Mouse (Mus musculus) liver, embryonic 14.5 days (tissue): ENCODE data around the gene Tlr7. TPM values are rescaled to one million over a fixed set of nuclear protein-coding genes. Genes with fewer than 3 reads are reported as not detected.
"Not testable (repeated sequence)": the region's sequence is repeated elsewhere in the genome, so short reads cannot be mapped to it uniquely, and the experiment has no call there.

Source experiments
- ATAC-seq: fragments of 200-750 bp; cut with Nextera tagmentation; 2 replicates; pipeline ENCODE4 v1.8.0; 2017; ENCODE audit warnings: moderate number of reproducible peaks, mild to moderate bottlenecking, moderate library complexity; ENCODE audit not compliant: insufficient read depth
- DNase-seq, 3 experiments: peaks; one replicate each; pipeline ENCODE4 v3.0.0-alpha.2; 2012 to 2013; ENCODE audit warnings: low read depth in 3 of 3, low spot score in 3 of 3
- H3K27ac ChIP-seq: fragments of 300-500 bp; sonication (generic); 2 replicates; pipeline ENCODE4 v1.5.1; 2014; ENCODE audit warnings: moderate library complexity, mild to moderate bottlenecking, control low read depth, inconsistent platforms
- H3K27me3 ChIP-seq: fragments of 300-500 bp; sonication (generic); 2 replicates; pipeline ENCODE4 v1.6.1; 2014; ENCODE audit warnings: mild to moderate bottlenecking, low read length, moderate library complexity; ENCODE audit not compliant: control insufficient read depth, insufficient read depth
- H3K36me3 ChIP-seq: fragments of 300-500 bp; sonication (generic); replicated peaks from 2 replicates; pipeline ENCODE4 v1.6.1; 2014; ENCODE audit warnings: low read depth; ENCODE audit not compliant: control insufficient read depth, insufficient read depth
- H3K4me1 ChIP-seq, 2 experiments: fragments of 200-500 bp in 1 of 2; fragments of 300-500 bp in 1 of 2; sonication (generic) in 1 of 2; replicated peaks; 2 replicates each; pipeline ENCODE4 v1.6.1; 2012 to 2014; ENCODE audit warnings: antibody characterized with exemption in 1 of 2, inconsistent platforms in 1 of 2, low read length in 1 of 2; ENCODE audit not compliant: control insufficient read depth in 2 of 2, insufficient read depth in 2 of 2
- H3K4me2 ChIP-seq: fragments of 300-500 bp; sonication (generic); 2 replicates; pipeline ENCODE4 v1.6.1; 2014; ENCODE audit warnings: low read depth, mild to moderate bottlenecking, control low read depth, moderate library complexity
- H3K4me3 ChIP-seq, 2 experiments: fragments of 200-500 bp in 1 of 2; fragments of 300-500 bp in 1 of 2; sonication (generic) in 1 of 2; 2 replicates each; pipeline ENCODE4 v1.5.1; 2012 to 2014; ENCODE audit warnings: low read depth in 2 of 2, low read length in 2 of 2, mild to moderate bottlenecking in 2 of 2, control low read depth in 1 of 2, inconsistent platforms in 1 of 2, moderate library complexity in 1 of 2; ENCODE audit not compliant: insufficient read depth in 1 of 2
- H3K9ac ChIP-seq: fragments of 300-500 bp; sonication (generic); replicated peaks from 2 replicates; pipeline ENCODE4 v1.6.1; 2014; ENCODE audit warnings: mild to moderate bottlenecking, control low read depth, moderate library complexity
- H3K9me3 ChIP-seq: fragments of 300-500 bp; sonication (generic); 2 replicates; pipeline ENCODE4 v1.6.1; 2016; ENCODE audit warnings: low read length, mixed read lengths; ENCODE audit not compliant: control insufficient read depth
- CTCF ChIP-seq: IDR thresholded peaks from 2 replicates; pipeline ENCODE4 v1.5.1; 2016; ENCODE audit warnings: antibody characterized with exemption, low read depth, control low read depth
- EP300 ChIP-seq: IDR thresholded peaks from 2 replicates; pipeline ENCODE4 v1.6.1; 2016; ENCODE audit warnings: antibody characterized with exemption, low read depth
- WGBS: fragments of 180-500 bp; shearing (Covaris S2); extraction: QIAGEN DNeasy Blood & Tissue Kit; methylation state at CpG from one replicate; pipeline ENCODE4 v1.1.7; 2014; ENCODE audit not compliant: insufficient replicate concordance; 5-methylcytosine and 5-hydroxymethylcytosine counted together
- polyA plus RNA-seq, 2 experiments: library from polyadenylated mRNA; depleted of rRNA in 1 of 2; stranded (reverse) in 1 of 2; unstranded in 1 of 2; fragments of >200 nt; fragmentation: Nextera tagmentation in 1 of 2; extraction: Ambion mirVana in 1 of 2; gene quantifications; 2 replicates each; pipeline versions ENCODE4 v1.2.1 to v1.2.3; 2012 to 2014

Tlr7 gene
- polyA plus RNA-seq, 2 experiments: 0.44 to 1.0 TPM

DNA sequence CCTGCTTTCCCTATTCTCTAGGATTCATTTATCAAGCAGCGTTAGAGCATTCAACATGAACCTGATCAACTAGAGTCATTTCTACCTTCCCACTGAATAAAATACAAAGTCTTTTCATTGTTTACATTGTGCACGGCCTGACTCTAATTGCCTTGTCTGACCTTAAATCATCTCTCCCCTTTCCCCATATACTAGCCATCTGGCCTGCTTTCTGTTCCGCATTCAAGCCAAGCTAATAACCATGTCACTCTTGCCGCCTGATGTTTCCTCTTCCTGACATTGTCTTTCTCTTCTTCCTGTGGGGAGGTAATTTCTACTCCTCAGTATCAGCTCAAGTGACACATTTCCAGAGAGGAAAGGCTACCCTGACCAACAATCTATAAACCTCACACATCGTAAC, 14.6 kb downstream of the Tlr7 start:
- ATAC-seq (no peak), DNase-seq (no peak)
- no peaks in the 10 kb centered on the region for H3K4me1 ChIP-seq
- no peak overlapping the region for H3K27ac ChIP-seq
- no peaks in the 10 kb centered on the region for H3K9me3 ChIP-seq
- TF ChIP-seq CTCF: no peak
- TF ChIP-seq EP300: no peak
- no peak overlapping the region for H3K9ac ChIP-seq
- no peak overlapping the region for H3K4me2 ChIP-seq
- 40% methylated on average over 5 of the region's 5 CpGs for WGBS
- no peak overlapping the region for H3K4me3 ChIP-seq
- no peaks in the 10 kb centered on the region for H3K27me3 ChIP-seq
- H3K36me3 ChIP-seq: no peaks in the 10 kb centered on the region

- no peaks in the 10 kb centered on the region for H3K36me3 ChIP-seq
- H3K4me3 ChIP-seq: no peak overlapping the region
- H3K9ac ChIP-seq: no peak overlapping the region
- no peak overlapping the region for H3K27ac ChIP-seq
- ATAC-seq (no peak), DNase-seq (no peak)
- no peaks in the 10 kb centered on the region for H3K9me3 ChIP-seq
- H3K4me1 ChIP-seq: no peaks in the 10 kb centered on the region
- no peaks in the 10 kb centered on the region for H3K27me3 ChIP-seq
- H3K4me2 ChIP-seq: no peak overlapping the region
- TF ChIP-seq CTCF: no peak
- WGBS: 45% methylated on average over 4 of the region's 4 CpGs
These were observed 15.1 kb downstream of the Tlr7 start for GRCm38 (mm10) chrX:167315093-167315726.

GRCm38 (mm10) chrX:167302061-167302460, 28.3 kb downstream of the Tlr7 start:
- H3K36me3 ChIP-seq, H3K9me3 ChIP-seq, H3K4me1 ChIP-seq, H3K4me3 ChIP-seq, H3K4me2 ChIP-seq, H3K27ac ChIP-seq, DNase-seq, H3K9ac ChIP-seq, H3K27me3 ChIP-seq, ATAC-seq: not testable (repeated sequence)
- 86% methylated on average over 1 of the region's 1 CpGs for WGBS

DNA sequence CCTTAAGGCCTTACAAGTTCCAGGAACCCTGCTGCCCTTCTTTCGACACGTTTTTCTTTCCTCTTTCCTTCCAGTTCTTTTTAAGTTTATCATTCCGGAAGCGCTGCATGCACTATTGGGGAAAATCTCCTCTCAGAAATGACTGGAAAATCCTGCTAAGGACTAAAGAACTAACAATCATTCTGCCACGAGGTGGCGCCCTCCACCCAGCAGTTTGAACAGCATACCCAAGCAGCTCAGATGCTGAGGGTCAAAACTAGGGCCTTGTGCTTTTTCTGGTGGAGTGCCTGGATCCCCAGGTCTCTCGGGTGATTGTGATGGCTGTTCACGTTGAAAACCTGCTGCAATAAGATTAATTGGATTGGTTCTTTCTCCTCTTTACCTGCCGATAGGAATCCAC, 53.4 kb downstream of the Tlr7 start:
- Histone ChIP-seq H3K27me3 (no peaks in the 10 kb centered on the region), H3K9ac (no peak overlapping the region), H3K9me3 (no peaks in the 10 kb centered on the region), H3K27ac (no peak overlapping the region), H3K36me3 (no peaks in the 10 kb centered on the region), H3K4me3 (no peak overlapping the region), H3K4me1 (no peaks in the 10 kb centered on the region), H3K4me2 (no peak overlapping the region; the same call in 1 of the 2 replicates)
- peak; percentile 5 to 20 (median 16) for DNase-seq
- ATAC-seq: no peak
- WGBS: 11% methylated on average over 9 of the region's 9 CpGs
- TF ChIP-seq CTCF (peak; percentile 73), EP300 (no peak)

DNA sequence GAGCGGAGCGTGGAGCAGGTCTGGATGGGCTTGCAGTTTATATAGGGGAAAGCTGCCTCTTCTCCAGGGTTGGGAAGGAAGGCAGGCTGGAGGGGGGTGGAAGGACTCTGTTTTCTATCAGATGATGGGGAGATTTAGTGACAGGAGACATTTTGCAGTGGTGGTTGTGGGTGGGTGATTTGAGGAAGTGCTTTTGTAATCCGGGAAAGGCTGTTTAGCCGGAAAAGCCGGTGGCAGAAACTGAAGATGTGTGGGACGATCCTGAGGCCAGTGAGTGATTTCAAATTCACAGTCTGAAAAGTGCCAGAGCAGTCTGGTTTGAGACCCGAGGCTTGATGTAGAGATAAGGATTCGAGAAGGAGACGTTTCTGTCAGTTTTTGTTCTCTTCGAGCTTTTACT, 53.8 kb downstream of the Tlr7 start:
- Histone ChIP-seq H3K4me1 (no peaks in the 10 kb centered on the region), H3K27ac (no peak overlapping the region), H3K4me3 (no peak overlapping the region), H3K36me3 (no peaks in the 10 kb centered on the region), H3K4me2 (no peak overlapping the region; the same call in 1 of the 2 replicates), H3K9me3 (no peaks in the 10 kb centered on the region), H3K27me3 (no peaks in the 10 kb centered on the region), H3K9ac (no peak overlapping the region)
- 32% methylated on average over 10 of the region's 10 CpGs for WGBS
- no peak for TF ChIP-seq EP300
- no peak for TF ChIP-seq CTCF
- ATAC-seq (no peak), DNase-seq (no peak)
